Mouse (Mus musculus): ENCODE measurements at regions not wholly inside any gene's neighbourhood (a gene's known extent, or its start where the extent isn't known, plus 50 kb on each side); places are given as distances from the start of the nearest gene placed in this dataset.

DNA sequence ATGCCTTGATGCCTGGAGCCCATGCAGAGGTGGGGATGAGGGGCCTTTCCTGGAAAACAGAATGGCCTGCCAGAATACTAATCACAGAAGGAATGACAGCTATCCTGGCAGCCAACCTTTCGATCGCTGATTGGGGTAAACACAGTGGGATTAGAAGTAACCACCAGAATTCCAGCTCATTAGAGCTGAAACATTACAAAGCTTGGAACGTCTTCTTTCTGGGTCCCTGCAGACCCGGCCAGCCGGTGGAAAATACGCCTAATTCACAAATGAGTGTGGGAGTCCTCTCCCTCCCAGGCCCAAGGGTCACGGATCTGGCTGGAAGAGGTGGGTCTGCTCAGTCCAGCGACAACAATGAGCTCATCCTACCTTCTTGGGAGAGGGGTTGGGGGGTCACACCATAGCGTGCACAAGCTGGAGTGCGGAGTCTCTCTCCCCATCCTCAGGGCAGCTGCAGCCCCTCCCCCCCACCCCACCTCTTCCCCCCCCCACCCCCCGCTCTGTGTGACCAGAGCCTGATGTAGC is 297.8 kb upstream of the Rtl1 start:
- TF ChIP-seq EP300 (IDR thresholded peaks at IDR 0.05; ENCODE audit: insufficient read depth, low read depth, low read length) = no peak
- TF ChIP-seq POLR2A (IDR thresholded peaks at IDR 0.05; ENCODE audit: insufficient read depth, low read depth, low read length) = no peak
